Mouse (Mus musculus): ENCODE data around the gene Diras1.

Diras1 gene

GRCm38 (mm10) chr10:81029031-81029430, 3.6 kb upstream of the Diras1 start:
- no peak for DNase-seq (ENCODE audit: low read depth in 1 of 2, low spot score in 2 of 2)

- no peak for DNase-seq (ENCODE audit: low read depth in 1 of 2, low spot score in 2 of 2)
Measured at GRCm38 (mm10) chr10:81028219-81028618, 2.8 kb upstream of the Diras1 start.

GRCm38 (mm10) chr10:81027331-81027730, 1.9 kb upstream of the Diras1 start:
- DNase-seq (ENCODE audit: low read depth in 1 of 2, low spot score in 2 of 2) = no peak

GRCm38 (mm10) chr10:81026857-81027256, 1.4 kb upstream of the Diras1 start:
- DNase-seq (ENCODE audit: low read depth in 1 of 2, low spot score in 2 of 2) = no peak

- DNase-seq (ENCODE audit: low read depth in 1 of 2, low spot score in 2 of 2) = no peak
Measured at GRCm38 (mm10) chr10:81025047-81025621, 328 bp downstream of the Diras1 start.

GRCm38 (mm10) chr10:81024346-81024937, 1.0 kb downstream of the Diras1 start:
- no peak for DNase-seq (ENCODE audit: low read depth in 1 of 2, low spot score in 2 of 2)

- no peak for DNase-seq (ENCODE audit: low read depth in 1 of 2, low spot score in 2 of 2)
Measured at GRCm38 (mm10) chr10:81022744-81023143, 2.7 kb downstream of the Diras1 start.

GRCm38 (mm10) chr10:81021547-81022110, 3.8 kb downstream of the Diras1 start:
- no peak for DNase-seq (ENCODE audit: low read depth in 1 of 2, low spot score in 2 of 2)

GRCm38 (mm10) chr10:81020207-81020606, 5.3 kb downstream of the Diras1 start:
- no peak for DNase-seq (ENCODE audit: low read depth in 1 of 2, low spot score in 2 of 2)

GRCm38 (mm10) chr10:81019687-81020086, 5.8 kb downstream of the Diras1 start:
- no peak for DNase-seq (ENCODE audit: low read depth in 1 of 2, low spot score in 2 of 2)

GRCm38 (mm10) chr10:81018326-81018725, 7.1 kb downstream of the Diras1 start:
- DNase-seq (ENCODE audit: low read depth in 1 of 2, low spot score in 2 of 2) = no peak

- peak in 1 of 2 experiments; percentile 39 for DNase-seq (ENCODE audit: low read depth in 1 of 2, low spot score in 2 of 2)
Measured at GRCm38 (mm10) chr10:81016645-81017044, 8.8 kb downstream of the Diras1 start.

- DNase-seq (ENCODE audit: low read depth in 1 of 2, low spot score in 2 of 2) = no peak
Measured at GRCm38 (mm10) chr10:81015666-81016065, 9.8 kb downstream of the Diras1 start.

- DNase-seq (ENCODE audit: low read depth in 1 of 2, low spot score in 2 of 2) = peak; percentile 88 to 89
Measured at GRCm38 (mm10) chr10:81014393-81015384, 10.8 kb downstream of the Diras1 start, which contains the start of gene Gng7. Gene Gng7, minus strand, starts transcription at chr10:81014945.

- no peak for DNase-seq (ENCODE audit: low read depth in 1 of 2, low spot score in 2 of 2)
Measured at GRCm38 (mm10) chr10:81010851-81011250, 14.6 kb downstream of the Diras1 start.

GRCm38 (mm10) chr10:81007240-81007639, 18.2 kb downstream of the Diras1 start:
- DNase-seq (ENCODE audit: low read depth in 1 of 2, low spot score in 2 of 2) = no peak

GRCm38 (mm10) chr10:81006005-81006677, 19.3 kb downstream of the Diras1 start:
- DNase-seq (ENCODE audit: low read depth in 1 of 2, low spot score in 2 of 2) = no peak

- DNase-seq (ENCODE audit: low read depth in 1 of 2, low spot score in 2 of 2) = no peak
Measured at GRCm38 (mm10) chr10:81001161-81001560, 24.3 kb downstream of the Diras1 start.

GRCm38 (mm10) chr10:81000197-81001062, 25.0 kb downstream of the Diras1 start:
- no peak for DNase-seq (ENCODE audit: low read depth in 1 of 2, low spot score in 2 of 2)
